Mouse (Mus musculus): ENCODE measurements around the gene Ndufb6. TPM values are rescaled to one million over a fixed set of nuclear protein-coding genes. Genes with fewer than 3 reads are reported as not detected.

Gene Ndufb6
- polyA plus RNA-seq, 1 experiment from 2014 or later: 325 TPM

GRCm38 (mm10) chr4:40240272-40240744 is 38.9 kb downstream of the Ndufb6 start:
- Histone ChIP-seq H3K4me1 (ENCODE audit: control insufficient read depth, insufficient read depth, low read length) (peaks cover 3% of the 10 kb centered on the region; the same call in 1 of the 2 replicates), H3K27ac (ENCODE audit: low read depth, low read length) (no peak overlapping the region), H3K4me2 (ENCODE audit: low read length) (peak overlapping the region; percentile 82), H3K27me3 (replicated peaks; ENCODE audit: control insufficient read depth, insufficient read depth, low read length) (no peaks in the 10 kb centered on the region), H3K9me3 (replicated peaks; ENCODE audit: control insufficient read depth, low read length) (no peaks in the 10 kb centered on the region), H3K9ac (ENCODE audit: low read length) (peak overlapping the region; percentile 55; the same call in 1 of the 2 replicates), H3K4me3 (ENCODE audit: low read depth, low read length) (peak overlapping the region; percentile 41), H3K36me3 (ENCODE audit: control insufficient read depth, insufficient read depth, low read length) (no peaks in the 10 kb centered on the region)
- 0 out of 2 replicates have a peak, but pooled peaks have one; percentile 37 for ATAC-seq
- no peak for DNase-seq (ENCODE audit: low spot score)
- 49% methylated on average over 5 of the region's 5 CpGs for whole genome bisulfite sequencing

DNA sequence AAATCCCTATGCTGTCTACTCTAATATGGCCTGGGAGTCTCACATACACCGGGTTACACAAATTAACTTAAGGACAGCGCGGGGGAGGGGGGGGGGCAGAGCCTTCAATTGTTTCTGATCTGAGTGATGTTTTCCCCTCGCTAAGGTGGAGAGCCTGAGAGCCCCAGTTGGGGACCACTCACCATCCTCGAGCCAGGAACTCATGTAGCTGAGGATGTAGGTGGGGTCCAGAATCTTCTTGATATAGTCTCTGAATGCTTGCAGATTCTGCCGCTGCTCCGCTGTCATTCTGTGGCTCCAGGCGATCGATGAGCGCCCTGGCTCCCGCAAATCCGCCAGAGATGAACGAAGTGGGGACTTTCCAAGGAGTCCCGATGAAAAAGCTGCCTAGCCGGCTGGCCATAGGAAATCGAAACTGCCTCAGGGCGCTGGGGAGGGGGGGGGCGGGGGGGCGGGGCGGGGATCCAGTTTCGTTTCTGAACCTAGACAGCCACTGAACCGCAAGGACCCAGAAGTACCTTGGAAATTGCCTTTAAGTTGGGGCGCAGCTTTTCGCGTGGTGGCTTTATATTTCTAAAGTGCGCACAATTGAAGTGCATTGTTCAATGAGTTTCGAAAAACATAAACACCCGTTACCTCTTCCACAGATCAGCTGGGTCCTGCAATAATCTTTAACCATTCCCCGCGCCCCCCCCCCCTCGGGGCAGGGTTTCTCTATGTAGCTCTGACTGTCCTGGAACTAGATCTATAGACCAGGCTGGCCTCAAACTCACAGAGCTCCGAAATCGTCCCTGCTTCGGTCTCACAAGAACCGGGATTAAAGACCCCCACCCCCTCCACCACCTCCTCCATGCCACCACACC is 39.6 kb downstream of the Ndufb6 start, which contains the start of gene Ddx58:
Gene Ddx58, minus strand, starts transcription at position 420 of the 863 bp plus-strand sequence.
- no peak within 1 kb of the TSS for H3K27ac ChIP-seq (ENCODE audit: low read depth, low read length)
- no peaks in the 10 kb centered on the region for H3K9me3 ChIP-seq (replicated peaks; ENCODE audit: control insufficient read depth, low read length)
- H3K4me2 ChIP-seq (ENCODE audit: low read length): peak within 1 kb of the TSS; percentile 82
- H3K27me3 ChIP-seq (replicated peaks; ENCODE audit: control insufficient read depth, insufficient read depth, low read length): no peaks in the 10 kb centered on the region
- WGBS: 2% methylated on average over 35 of the region's 35 CpGs
- peak within 1 kb of the TSS; percentile 41 for H3K4me3 ChIP-seq (ENCODE audit: low read depth, low read length)
- peak; percentile 54; the same call in 1 of the 2 replicates for ATAC-seq
- DNase-seq (ENCODE audit: low spot score): peak; percentile 46
- H3K36me3 ChIP-seq (ENCODE audit: control insufficient read depth, insufficient read depth, low read length): no peaks in the 10 kb centered on the region
- H3K9ac ChIP-seq (ENCODE audit: low read length): peak within 1 kb of the TSS; percentile 55
- peaks cover 3% of the 10 kb centered on the region; the same call in 1 of the 2 replicates for H3K4me1 ChIP-seq (ENCODE audit: control insufficient read depth, insufficient read depth, low read length)

DNA sequence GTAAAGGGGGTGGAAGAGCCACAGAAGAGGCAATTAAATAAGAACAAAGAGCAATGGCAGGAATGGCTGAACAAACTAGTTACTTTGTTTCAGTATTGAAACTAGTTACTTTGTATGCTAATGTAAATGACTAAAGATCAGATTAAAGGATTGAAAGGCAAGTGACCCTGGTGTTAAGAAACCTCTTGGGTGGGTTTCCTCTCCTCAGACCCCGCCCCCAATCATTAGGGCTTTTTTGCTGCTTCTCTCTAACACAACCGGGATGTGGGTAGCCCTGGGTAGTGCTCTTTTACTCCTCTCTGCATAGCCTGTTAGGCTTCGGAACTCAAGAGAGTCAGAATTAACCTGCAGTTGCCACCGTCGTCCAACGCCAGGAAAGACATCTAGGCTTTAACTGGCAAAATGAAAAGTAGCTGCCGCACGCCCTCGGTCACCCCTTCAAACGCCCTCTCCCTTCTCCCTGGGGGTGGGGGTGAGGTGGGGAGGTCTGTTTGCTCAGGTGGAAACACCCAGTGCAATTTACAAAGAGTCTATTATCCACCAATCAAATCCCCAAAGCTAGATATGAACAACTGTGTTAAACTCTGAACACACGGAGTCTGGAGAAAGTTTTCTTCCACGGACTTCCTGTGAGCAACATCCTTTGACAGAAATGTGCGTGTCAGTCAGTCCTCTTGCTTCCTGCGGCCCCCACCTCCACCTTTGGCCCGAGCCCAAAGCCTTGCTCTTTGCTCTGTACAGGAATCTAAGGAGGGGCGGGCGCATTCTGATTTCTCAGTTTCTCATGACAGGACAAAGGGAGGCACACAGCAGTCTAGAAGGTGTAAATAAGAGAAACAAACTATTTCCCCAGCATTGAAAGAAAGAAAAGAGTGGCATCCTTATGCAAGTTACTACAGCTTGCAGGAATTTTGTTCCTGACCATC is 40.5 kb downstream of the Ndufb6 start:
- no peaks in the 10 kb centered on the region for H3K9me3 ChIP-seq (replicated peaks; ENCODE audit: control insufficient read depth, low read length)
- ATAC-seq (peak; percentile 61; the same call in 1 of the 2 replicates), DNase-seq (ENCODE audit: low spot score) (peak; percentile 25)
- peak overlapping the region; percentile 55; the same call in 1 of the 2 replicates for H3K9ac ChIP-seq (ENCODE audit: low read length)
- peak overlapping the region; percentile 41 for H3K4me3 ChIP-seq (ENCODE audit: low read depth, low read length)
- no peaks in the 10 kb centered on the region for H3K36me3 ChIP-seq (ENCODE audit: control insufficient read depth, insufficient read depth, low read length)
- peaks cover 3% of the 10 kb centered on the region; the same call in 1 of the 2 replicates for H3K4me1 ChIP-seq (ENCODE audit: control insufficient read depth, insufficient read depth, low read length)
- peak overlapping the region; percentile 82 for H3K4me2 ChIP-seq (ENCODE audit: low read length)
- no peaks in the 10 kb centered on the region for H3K27me3 ChIP-seq (replicated peaks; ENCODE audit: control insufficient read depth, insufficient read depth, low read length)
- WGBS: under 1% methylated on average over 17 of the region's 17 CpGs
- no peak overlapping the region for H3K27ac ChIP-seq (ENCODE audit: low read depth, low read length)

GRCm38 (mm10) chr4:40236829-40237228 is 42.4 kb downstream of the Ndufb6 start:
- 85% methylated on average over 4 of the region's 4 CpGs for WGBS

GRCm38 (mm10) chr4:40234256-40234655 is 45.0 kb downstream of the Ndufb6 start:
- WGBS: 70% methylated on average over 5 of the region's 6 CpGs
- no peak for DNase-seq (ENCODE audit: low spot score)
- no peak overlapping the region for H3K9ac ChIP-seq (ENCODE audit: low read length)
- no peak overlapping the region for H3K27ac ChIP-seq (ENCODE audit: low read depth, low read length)
- no peak overlapping the region for H3K4me3 ChIP-seq (ENCODE audit: low read depth, low read length)
- H3K36me3 ChIP-seq (ENCODE audit: control insufficient read depth, insufficient read depth, low read length): no peaks in the 10 kb centered on the region
- no peaks in the 10 kb centered on the region for H3K27me3 ChIP-seq (replicated peaks; ENCODE audit: control insufficient read depth, insufficient read depth, low read length)
- no peaks in the 10 kb centered on the region; the same call in 1 of the 2 replicates for H3K4me1 ChIP-seq (ENCODE audit: control insufficient read depth, insufficient read depth, low read length)
- no peak overlapping the region for H3K4me2 ChIP-seq (ENCODE audit: low read length)
- no peak for ATAC-seq
- no peaks in the 10 kb centered on the region for H3K9me3 ChIP-seq (replicated peaks; ENCODE audit: control insufficient read depth, low read length)

More at GRCm38 (mm10) chr4:40236829-40237228, 42.4 kb downstream of the Ndufb6 start:
- Histone ChIP-seq H3K9me3 (replicated peaks; ENCODE audit: control insufficient read depth, low read length) (no peaks in the 10 kb centered on the region), H3K36me3 (ENCODE audit: control insufficient read depth, insufficient read depth, low read length) (no peaks in the 10 kb centered on the region), H3K4me2 (ENCODE audit: low read length) (no peak overlapping the region), H3K4me1 (ENCODE audit: control insufficient read depth, insufficient read depth, low read length) (peaks cover 3% of the 10 kb centered on the region; the same call in 1 of the 2 replicates), H3K27ac (ENCODE audit: low read depth, low read length) (no peak overlapping the region), H3K9ac (ENCODE audit: low read length) (no peak overlapping the region), H3K4me3 (ENCODE audit: low read depth, low read length) (no peak overlapping the region), H3K27me3 (replicated peaks; ENCODE audit: control insufficient read depth, insufficient read depth, low read length) (no peaks in the 10 kb centered on the region)
- ATAC-seq: no peak
- no peak for DNase-seq (ENCODE audit: low spot score)

DNA sequence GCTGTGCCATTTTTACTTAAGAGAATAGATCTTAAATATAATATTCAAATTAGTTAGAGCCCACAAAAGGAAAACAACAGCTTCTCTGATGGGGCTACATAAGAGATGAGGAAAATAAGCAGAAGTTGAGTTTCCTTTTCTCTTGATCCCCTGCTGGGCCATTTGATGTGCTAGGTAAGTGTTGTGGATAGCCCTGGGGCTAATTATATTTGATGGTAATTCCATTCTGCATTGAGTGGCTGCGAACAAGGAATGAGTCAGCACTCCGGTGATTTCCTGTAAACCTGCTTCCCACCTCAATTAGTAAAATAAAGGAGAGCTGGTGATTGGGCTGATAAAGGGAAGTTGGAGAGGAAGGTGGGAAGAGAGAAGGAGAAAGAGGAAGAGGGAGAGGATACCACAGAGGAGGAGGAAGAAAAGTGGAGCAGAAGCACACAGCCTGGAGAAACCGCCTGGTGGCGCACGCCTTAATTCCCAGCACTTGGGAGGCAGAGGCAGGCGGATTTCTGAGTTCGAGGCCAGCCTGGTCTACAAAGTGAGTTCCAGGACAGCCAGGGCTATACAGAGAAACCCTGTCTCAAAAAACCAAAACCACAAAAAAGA is 46.1 kb downstream of the Ndufb6 start:
- Histone ChIP-seq H3K4me1 (ENCODE audit: control insufficient read depth, insufficient read depth, low read length) (no peaks in the 10 kb centered on the region), H3K4me3 (ENCODE audit: low read depth, low read length) (no peak overlapping the region), H3K27me3 (replicated peaks; ENCODE audit: control insufficient read depth, insufficient read depth, low read length) (no peaks in the 10 kb centered on the region), H3K27ac (ENCODE audit: low read depth, low read length) (no peak overlapping the region), H3K36me3 (ENCODE audit: control insufficient read depth, insufficient read depth, low read length) (no peaks in the 10 kb centered on the region), H3K4me2 (ENCODE audit: low read length) (no peak overlapping the region), H3K9ac (ENCODE audit: low read length) (no peak overlapping the region), H3K9me3 (replicated peaks; ENCODE audit: control insufficient read depth, low read length) (no peaks in the 10 kb centered on the region)
- ATAC-seq (no peak), DNase-seq (ENCODE audit: low spot score) (no peak)
- 92% methylated on average over 7 of the region's 7 CpGs for WGBS

DNA sequence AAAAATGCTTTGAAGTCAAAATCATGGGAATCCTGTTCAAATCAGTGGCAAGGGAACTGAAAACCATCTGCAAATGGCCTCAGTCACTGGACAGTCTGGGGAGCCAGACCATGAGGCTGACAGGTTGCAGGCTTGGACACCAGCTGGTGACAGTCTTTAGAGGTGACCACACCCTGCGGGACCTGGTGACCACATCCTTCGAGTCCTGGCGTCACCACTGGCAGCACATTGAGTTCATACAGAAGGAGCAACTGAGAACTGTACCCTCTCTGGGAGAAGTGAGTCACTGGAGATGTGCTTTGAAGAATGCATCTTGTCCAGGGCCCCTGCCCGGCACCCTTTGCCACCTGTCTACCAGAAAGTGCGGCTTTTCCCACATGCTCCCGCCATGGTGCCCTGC is 49.5 kb downstream of the Ndufb6 start:
- WGBS: 95% methylated on average over 6 of the region's 6 CpGs
- DNase-seq (ENCODE audit: low spot score): no peak
- no peak for ATAC-seq

GRCm38 (mm10) chr4:40227886-40228285 is 51.3 kb downstream of the Ndufb6 start:
- DNase-seq (ENCODE audit: low spot score) (no peak), ATAC-seq (no peak)

More for the DNA sequence above, 49.5 kb downstream of the Ndufb6 start:
- no peaks in the 10 kb centered on the region for H3K27me3 ChIP-seq (replicated peaks; ENCODE audit: control insufficient read depth, insufficient read depth, low read length)
- H3K36me3 ChIP-seq (ENCODE audit: control insufficient read depth, insufficient read depth, low read length): no peaks in the 10 kb centered on the region
- H3K27ac ChIP-seq (ENCODE audit: low read depth, low read length): no peak overlapping the region
- no peaks in the 10 kb centered on the region for H3K4me1 ChIP-seq (ENCODE audit: control insufficient read depth, insufficient read depth, low read length)
- H3K9ac ChIP-seq (ENCODE audit: low read length): no peak overlapping the region
- no peak overlapping the region for H3K4me3 ChIP-seq (ENCODE audit: low read depth, low read length)
- no peak overlapping the region for H3K4me2 ChIP-seq (ENCODE audit: low read length)
- no peaks in the 10 kb centered on the region for H3K9me3 ChIP-seq (replicated peaks; ENCODE audit: control insufficient read depth, low read length)

More at GRCm38 (mm10) chr4:40227886-40228285, 51.3 kb downstream of the Ndufb6 start:
- Histone ChIP-seq H3K36me3 (ENCODE audit: control insufficient read depth, insufficient read depth, low read length) (no peaks in the 10 kb centered on the region), H3K4me1 (ENCODE audit: control insufficient read depth, insufficient read depth, low read length) (no peaks in the 10 kb centered on the region), H3K4me2 (ENCODE audit: low read length) (no peak overlapping the region), H3K9ac (ENCODE audit: low read length) (no peak overlapping the region), H3K27ac (ENCODE audit: low read depth, low read length) (no peak overlapping the region), H3K4me3 (ENCODE audit: low read depth, low read length) (no peak overlapping the region), H3K27me3 (replicated peaks; ENCODE audit: control insufficient read depth, insufficient read depth, low read length) (no peaks in the 10 kb centered on the region), H3K9me3 (replicated peaks; ENCODE audit: control insufficient read depth, low read length) (no peaks in the 10 kb centered on the region)
- 95% methylated on average over 7 of the region's 7 CpGs for WGBS

Data from forebrain, embryonic 14.5 days (tissue).